Mouse (Mus musculus): Measurements from ENCODE around the gene Lrrc20. TPM values are rescaled to one million over a fixed set of nuclear protein-coding genes. Genes with fewer than 3 reads are reported as not detected.
"Not testable (repeated sequence)": the region's sequence is repeated elsewhere in the genome, so short reads cannot be mapped to it uniquely, and the experiment has no call there.

Gene Lrrc20
- polyA plus RNA-seq, 1 experiment from 2014 or later = 11.7 TPM

DNA sequence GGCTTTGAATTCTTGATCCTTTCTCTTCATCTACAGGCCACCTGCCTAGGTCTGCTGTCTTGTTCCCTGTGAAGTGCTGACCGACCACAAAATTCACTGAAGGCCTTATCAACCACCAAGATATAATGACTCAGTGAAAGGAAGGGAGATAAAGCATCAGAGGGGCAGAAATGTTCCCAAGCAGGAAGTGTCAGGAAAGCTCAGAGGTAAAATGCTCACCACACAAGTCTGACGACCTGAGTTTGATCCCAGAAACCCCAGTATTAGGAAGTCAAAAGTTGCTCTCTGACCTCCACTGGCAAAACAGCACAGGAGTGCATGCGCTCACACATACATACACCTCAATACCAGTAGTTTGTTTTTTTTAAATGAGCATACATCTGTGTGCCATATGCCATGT, 26.8 kb upstream of the Lrrc20 start:
- H3K4me1 ChIP-seq = peaks cover 75% of the 10 kb centered on the region
- 82% methylated on average over 3 of the region's 3 CpGs for WGBS
- ATAC-seq (ENCODE audit: low FRiP score, low read depth) = no peak
- H3K9ac ChIP-seq = no peak overlapping the region
- H3K36me3 ChIP-seq = peaks cover 22% of the 10 kb centered on the region
- no peak overlapping the region for H3K4me2 ChIP-seq (replicated peaks)
- no peaks in the 10 kb centered on the region for H3K9me3 ChIP-seq
- no peaks in the 10 kb centered on the region for H3K27me3 ChIP-seq
- H3K27ac ChIP-seq = no peak overlapping the region
- no peak overlapping the region for H3K4me3 ChIP-seq

DNA sequence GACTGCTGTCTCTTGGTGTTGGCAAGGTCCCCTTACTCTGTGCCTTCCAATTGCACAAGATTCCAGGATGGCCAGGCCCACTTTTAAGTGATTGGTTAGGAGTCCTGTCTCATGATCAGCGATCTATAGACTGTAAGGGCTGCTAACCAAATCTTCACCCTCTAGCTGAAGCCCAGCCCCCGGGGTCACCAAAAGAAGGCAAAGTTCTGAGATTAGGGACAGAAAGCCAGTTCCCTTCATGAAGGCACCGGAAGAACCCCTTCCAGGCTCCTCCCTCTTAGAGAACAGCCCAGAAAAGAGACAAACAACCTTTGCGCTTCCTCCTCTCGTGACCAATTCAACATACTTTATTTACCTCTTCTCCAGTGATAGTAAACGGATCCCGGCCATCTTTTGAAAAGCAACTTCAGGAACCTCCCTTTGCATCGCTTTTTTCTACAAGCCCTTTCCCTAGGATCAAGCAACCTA, 24.1 kb upstream of the Lrrc20 start:
- Histone ChIP-seq H3K27me3 (no peaks in the 10 kb centered on the region), H3K4me1 (peaks cover 49% of the 10 kb centered on the region), H3K9ac (peak overlapping the region; percentile 97), H3K36me3 (peaks cover 22% of the 10 kb centered on the region), H3K4me2 (replicated peaks) (peak overlapping the region; percentile 90), H3K27ac (peak overlapping the region; percentile 69), H3K4me3 (peak overlapping the region; percentile 100), H3K9me3 (no peaks in the 10 kb centered on the region)
- 3% methylated on average over 8 of the region's 8 CpGs for WGBS
- ATAC-seq (ENCODE audit: low FRiP score, low read depth) = no peak

DNA sequence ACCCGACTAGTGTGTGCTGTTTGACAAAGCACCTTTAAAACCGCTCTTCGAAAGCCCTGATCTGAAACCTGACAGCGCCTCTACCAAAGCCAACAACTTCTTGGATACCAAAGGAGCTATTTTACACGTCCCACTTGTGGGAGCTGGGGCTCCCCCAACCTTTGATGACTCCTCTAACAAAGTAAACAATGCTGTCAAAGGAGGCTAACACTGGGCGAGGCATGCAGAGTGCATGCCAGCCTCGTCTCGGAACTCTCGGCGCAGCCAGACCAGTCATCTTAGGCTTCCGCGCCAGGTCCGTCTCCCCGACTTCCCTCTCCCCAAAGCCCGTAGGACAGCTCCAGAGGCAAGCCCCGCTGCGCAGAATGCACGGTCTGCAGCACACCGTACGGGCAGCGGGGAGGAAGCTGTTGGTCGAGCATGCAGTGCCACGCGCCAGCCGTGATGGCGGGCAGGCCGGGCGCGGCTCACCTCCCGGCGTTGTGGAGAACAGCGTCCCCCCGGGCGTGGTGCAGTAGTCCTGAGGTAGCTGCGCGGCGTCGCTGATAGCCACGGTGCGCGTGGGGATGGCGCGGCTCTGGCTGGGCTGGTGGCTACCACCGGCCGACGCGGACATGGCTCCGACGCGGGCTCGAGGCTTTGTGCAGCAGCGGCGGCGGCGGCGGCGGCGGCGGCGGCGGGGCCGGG, 23.5 kb upstream of the Lrrc20 start:
- Histone ChIP-seq H3K36me3 (peaks cover 22% of the 10 kb centered on the region; the same call in 1 of the 2 replicates), H3K27ac (peak overlapping the region; percentile 69), H3K9ac (peak overlapping the region; percentile 97), H3K27me3 (no peaks in the 10 kb centered on the region), H3K4me1 (peaks cover 43% of the 10 kb centered on the region), H3K4me2 (replicated peaks) (peak overlapping the region; percentile 90), H3K4me3 (peak overlapping the region; percentile 100), H3K9me3 (no peaks in the 10 kb centered on the region)
- WGBS = under 1% methylated on average over 53 of the region's 62 CpGs
- peak; percentile 45 for ATAC-seq (ENCODE audit: low FRiP score, low read depth)

DNA sequence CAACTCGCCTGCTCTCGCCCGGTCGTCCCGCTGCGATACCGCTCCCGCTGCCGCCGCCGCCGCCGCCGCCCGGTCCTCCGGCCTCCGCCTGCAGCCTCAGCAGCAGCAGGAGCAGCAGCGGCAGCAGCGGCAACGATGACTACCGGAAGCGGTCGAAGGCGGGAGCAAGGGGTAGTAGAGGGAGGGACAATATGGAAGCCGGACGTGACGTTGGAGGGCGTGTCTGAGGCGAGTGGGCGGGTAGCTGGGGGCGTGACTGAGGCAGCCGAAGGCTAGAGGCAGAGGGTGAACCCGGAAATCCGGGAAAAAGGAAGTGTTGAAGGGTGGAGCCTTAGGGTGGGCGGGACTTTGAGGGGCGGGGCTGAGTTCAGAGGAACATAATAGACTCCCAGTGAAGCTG, 23.0 kb upstream of the Lrrc20 start, which contains the start of gene Eif4ebp2:
Eif4ebp2 (minus strand) TSS at position 17 of the 400 bp plus-strand sequence.
- Histone ChIP-seq H3K36me3 (peaks cover 18% of the 10 kb centered on the region; the same call in 1 of the 2 replicates), H3K4me3 (peak within 1 kb of the TSS; percentile 100), H3K9me3 (no peaks in the 10 kb centered on the region), H3K4me1 (peaks cover 38% of the 10 kb centered on the region), H3K4me2 (replicated peaks) (peak within 1 kb of the TSS; percentile 90), H3K27ac (peak within 1 kb of the TSS; percentile 69), H3K27me3 (no peaks in the 10 kb centered on the region), H3K9ac (peak within 1 kb of the TSS; percentile 97)
- peak; percentile 99 for ATAC-seq (ENCODE audit: low FRiP score, low read depth)
- WGBS = under 1% methylated on average over 32 of the region's 36 CpGs

DNA sequence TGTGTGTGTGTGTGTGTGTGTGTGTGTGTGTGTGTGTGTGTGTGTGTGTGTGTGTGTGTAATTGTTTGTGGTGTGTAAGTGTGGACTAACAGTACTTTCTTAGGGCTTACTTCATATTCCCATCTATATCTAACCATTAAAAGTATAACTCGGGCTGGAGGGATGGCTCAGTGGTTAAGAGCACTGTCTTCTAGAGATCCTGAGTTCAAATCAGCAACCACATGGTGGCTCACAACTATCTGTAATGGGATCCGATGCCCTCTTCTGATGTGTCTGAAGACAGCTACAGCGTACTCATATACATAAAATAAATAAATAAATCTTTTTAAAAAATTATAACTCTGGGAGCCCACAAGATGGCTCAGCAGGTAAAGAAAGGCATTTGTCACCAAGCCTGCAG, 22.4 kb upstream of the Lrrc20 start:
- Histone ChIP-seq H3K36me3 (peaks cover 13% of the 10 kb centered on the region; the same call in 1 of the 2 replicates), H3K4me1 (peaks cover 32% of the 10 kb centered on the region), H3K4me2 (replicated peaks) (peak overlapping the region; percentile 90; the same call in 1 of the 2 replicates)
- WGBS = 82% methylated on average over 3 of the region's 3 CpGs
- H3K27me3 ChIP-seq; H3K9me3 ChIP-seq; H3K27ac ChIP-seq; H3K4me3 ChIP-seq; H3K9ac ChIP-seq; ATAC-seq (ENCODE audit: low FRiP score, low read depth): not testable (repeated sequence)

DNA sequence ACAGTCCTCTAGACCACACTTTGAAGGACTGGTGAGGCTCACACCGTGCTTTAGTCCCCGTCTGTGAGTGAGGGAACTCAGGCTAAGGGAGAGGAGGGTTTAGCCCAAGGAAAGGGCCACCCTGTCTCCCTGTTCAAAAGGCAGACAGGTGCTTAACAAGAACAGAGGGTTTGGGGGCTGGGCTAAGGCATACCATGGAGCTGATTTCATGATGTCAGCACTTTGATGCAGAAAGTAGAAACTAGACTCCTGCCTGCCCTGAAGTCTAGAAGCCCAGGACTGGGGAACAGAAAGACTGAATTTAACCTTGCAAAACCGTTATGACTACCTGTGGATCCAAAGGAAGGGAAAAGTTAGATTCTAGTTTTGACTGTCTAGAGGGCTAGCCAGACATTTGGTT, 18.4 kb upstream of the Lrrc20 start:
- no peak overlapping the region for H3K4me3 ChIP-seq
- no peaks in the 10 kb centered on the region for H3K36me3 ChIP-seq
- H3K9me3 ChIP-seq = no peaks in the 10 kb centered on the region
- WGBS = 50% methylated on average over 3 of the region's 3 CpGs
- no peak for ATAC-seq (ENCODE audit: low FRiP score, low read depth)
- no peak overlapping the region for H3K4me2 ChIP-seq (replicated peaks)
- H3K9ac ChIP-seq = no peak overlapping the region
- no peaks in the 10 kb centered on the region for H3K27me3 ChIP-seq
- H3K4me1 ChIP-seq = no peaks in the 10 kb centered on the region
- no peak overlapping the region for H3K27ac ChIP-seq

DNA sequence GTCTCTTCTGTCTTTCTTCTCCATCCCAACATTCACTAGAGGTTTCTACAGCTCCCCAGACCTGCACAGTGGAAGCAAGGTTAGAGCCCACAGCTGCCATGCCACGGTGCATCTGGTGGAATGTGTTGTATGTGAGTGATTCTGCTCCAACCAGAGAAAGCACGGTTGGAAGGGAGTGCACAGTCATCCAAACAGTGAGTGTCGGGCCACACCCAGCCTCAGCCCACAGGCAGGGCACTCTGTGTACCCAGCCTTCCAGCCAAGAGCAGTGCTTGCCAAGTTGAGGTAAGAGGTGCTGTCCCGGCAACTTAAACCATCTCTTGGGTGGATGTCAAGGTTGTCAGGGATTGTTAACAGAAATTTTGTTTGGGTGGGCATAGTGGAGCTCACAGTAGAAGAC, 10.6 kb upstream of the Lrrc20 start:
- ATAC-seq (ENCODE audit: low FRiP score, low read depth) = no peak
- H3K4me1 ChIP-seq = no peaks in the 10 kb centered on the region
- H3K9me3 ChIP-seq = peaks cover 4% of the 10 kb centered on the region; the same call in 1 of the 2 replicates
- no peak overlapping the region for H3K4me2 ChIP-seq (replicated peaks)
- no peaks in the 10 kb centered on the region for H3K27me3 ChIP-seq
- no peak overlapping the region for H3K4me3 ChIP-seq
- H3K36me3 ChIP-seq = no peaks in the 10 kb centered on the region
- 75% methylated on average over 4 of the region's 4 CpGs for WGBS
- no peak overlapping the region for H3K27ac ChIP-seq
- no peak overlapping the region for H3K9ac ChIP-seq

DNA sequence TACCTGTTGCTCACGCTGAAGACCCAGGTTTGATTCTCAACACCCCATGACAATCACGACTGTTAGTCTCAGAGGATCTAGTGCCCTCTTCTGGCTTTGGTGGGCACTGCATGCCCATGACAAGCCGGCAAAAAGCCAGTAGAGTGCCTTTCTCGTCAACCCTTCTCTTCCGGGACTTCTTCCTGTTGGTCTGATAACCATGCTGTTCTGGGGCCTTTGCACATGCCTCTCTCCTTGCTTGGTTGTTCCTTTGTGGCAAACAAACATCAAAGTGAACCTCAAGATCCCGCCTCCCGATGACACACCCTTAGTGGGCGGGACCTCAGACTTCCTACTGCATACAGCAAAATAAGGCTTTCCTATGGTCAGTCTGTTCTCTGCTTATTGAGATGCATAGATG, 9.4 kb upstream of the Lrrc20 start:
- ATAC-seq (ENCODE audit: low FRiP score, low read depth) = no peak
- H3K27me3 ChIP-seq = no peaks in the 10 kb centered on the region
- no peak overlapping the region for H3K4me3 ChIP-seq
- H3K9me3 ChIP-seq = peaks cover 4% of the 10 kb centered on the region; the same call in 1 of the 2 replicates
- H3K4me2 ChIP-seq (replicated peaks) = no peak overlapping the region
- no peaks in the 10 kb centered on the region for H3K4me1 ChIP-seq
- no peaks in the 10 kb centered on the region for H3K36me3 ChIP-seq
- 67% methylated on average over 8 of the region's 8 CpGs for WGBS
- no peak overlapping the region for H3K27ac ChIP-seq
- H3K9ac ChIP-seq = no peak overlapping the region

DNA sequence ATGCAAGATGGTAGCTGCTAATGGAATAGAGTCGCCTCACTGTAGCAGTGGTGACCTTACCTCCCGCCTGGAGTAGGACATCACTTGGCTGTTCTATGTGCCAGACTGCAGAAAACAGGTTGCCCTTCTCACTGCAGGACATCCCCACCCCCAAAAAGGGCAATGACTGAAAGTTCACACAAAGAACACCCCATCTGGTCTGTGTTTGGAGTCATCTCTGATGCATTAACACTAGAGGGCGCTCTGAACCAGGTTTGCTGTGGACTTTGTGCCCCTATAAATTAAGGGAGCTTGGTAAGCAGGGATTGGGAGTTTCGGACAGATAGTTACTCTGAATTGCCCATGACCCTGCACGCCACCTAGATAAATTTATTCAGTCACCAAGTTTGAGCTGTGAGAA, 8.7 kb upstream of the Lrrc20 start:
- Histone ChIP-seq H3K4me1 (no peaks in the 10 kb centered on the region), H3K27me3 (no peaks in the 10 kb centered on the region), H3K4me3 (no peak overlapping the region), H3K36me3 (no peaks in the 10 kb centered on the region), H3K4me2 (replicated peaks) (no peak overlapping the region), H3K27ac (no peak overlapping the region), H3K9me3 (peaks cover 4% of the 10 kb centered on the region; the same call in 1 of the 2 replicates), H3K9ac (no peak overlapping the region)
- no peak for ATAC-seq (ENCODE audit: low FRiP score, low read depth)
- 27% methylated on average over 5 of the region's 5 CpGs for WGBS

DNA sequence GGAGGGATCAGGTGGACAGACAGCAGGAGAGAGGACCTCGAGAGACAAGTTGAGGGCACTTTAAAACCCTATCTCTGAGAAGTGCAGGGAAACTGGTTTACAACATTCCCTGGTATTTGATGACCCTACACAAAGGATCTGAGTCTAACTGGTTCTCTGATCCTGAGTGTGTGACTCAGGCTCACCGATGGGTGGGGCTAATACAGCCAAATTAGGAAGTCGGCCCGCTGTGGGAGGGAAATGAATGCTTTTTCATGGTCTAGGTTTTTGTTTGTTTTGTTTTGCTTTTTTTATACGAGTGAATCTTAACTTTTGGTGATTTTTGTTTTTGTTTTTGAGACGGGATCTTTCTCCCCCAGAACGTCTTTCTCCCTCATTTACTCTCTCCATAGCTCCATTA, 6.7 kb upstream of the Lrrc20 start:
- no peak for ATAC-seq (ENCODE audit: low FRiP score, low read depth)
- WGBS = 61% methylated on average over 7 of the region's 7 CpGs
- Histone ChIP-seq H3K27me3 (no peaks in the 10 kb centered on the region), H3K4me1 (no peaks in the 10 kb centered on the region), H3K36me3 (no peaks in the 10 kb centered on the region), H3K4me2 (replicated peaks) (no peak overlapping the region), H3K9me3 (peaks cover 4% of the 10 kb centered on the region; the same call in 1 of the 2 replicates), H3K9ac (no peak overlapping the region), H3K4me3 (no peak overlapping the region), H3K27ac (no peak overlapping the region)

DNA sequence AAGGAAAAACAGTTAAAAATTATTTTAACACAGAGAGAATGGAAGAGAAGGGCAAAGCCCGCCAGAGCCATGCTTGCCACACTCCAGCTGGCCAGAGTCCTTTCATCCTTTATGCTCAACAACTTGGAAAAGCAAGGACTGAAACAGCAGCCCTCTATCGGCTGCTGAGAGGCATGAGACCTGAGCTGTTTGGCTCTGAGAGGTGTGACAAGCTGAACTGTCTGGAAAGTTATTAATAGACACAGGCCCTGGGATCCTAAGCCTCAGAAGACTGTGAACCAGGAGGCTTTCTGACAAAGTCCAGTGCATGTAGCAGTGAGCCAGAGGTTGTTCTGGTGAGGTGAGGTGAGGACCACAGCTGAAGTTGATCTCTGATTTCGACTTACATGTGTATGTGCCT, 2.0 kb upstream of the Lrrc20 start:
- H3K27me3 ChIP-seq = no peaks in the 10 kb centered on the region
- H3K4me1 ChIP-seq = peaks cover 20% of the 10 kb centered on the region; the same call in 1 of the 2 replicates
- 70% methylated on average over 3 of the region's 3 CpGs for WGBS
- H3K4me3 ChIP-seq = no peak overlapping the region
- H3K27ac ChIP-seq = no peak overlapping the region
- H3K4me2 ChIP-seq (replicated peaks) = no peak overlapping the region
- no peak for ATAC-seq (ENCODE audit: low FRiP score, low read depth)
- H3K36me3 ChIP-seq = no peaks in the 10 kb centered on the region
- no peaks in the 10 kb centered on the region for H3K9me3 ChIP-seq
- no peak overlapping the region for H3K9ac ChIP-seq

DNA sequence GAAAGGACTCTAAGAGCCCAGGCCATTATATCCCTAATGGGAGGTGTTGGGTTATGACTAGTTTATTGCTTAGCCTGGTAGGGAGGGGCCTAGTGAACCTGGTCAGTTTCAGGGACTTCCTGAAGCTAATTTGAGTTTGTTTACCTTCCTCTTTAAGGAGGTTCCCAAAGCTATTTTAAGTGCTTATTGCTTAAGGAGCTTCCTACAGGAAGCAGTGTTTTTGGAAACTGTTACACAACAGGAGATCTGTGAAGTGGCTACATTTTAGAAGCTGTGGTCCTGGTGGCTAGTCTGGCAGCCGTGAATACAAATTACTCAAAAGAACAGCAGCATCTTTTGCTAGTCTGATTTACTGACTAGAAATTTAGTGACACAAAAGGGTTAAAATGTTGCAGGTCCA, 1.3 kb upstream of the Lrrc20 start:
- H3K27ac ChIP-seq = no peak overlapping the region
- no peaks in the 10 kb centered on the region for H3K36me3 ChIP-seq
- peaks cover 20% of the 10 kb centered on the region; the same call in 1 of the 2 replicates for H3K4me1 ChIP-seq
- WGBS = 70% methylated on average over 1 of the region's 1 CpGs
- no peak overlapping the region for H3K4me2 ChIP-seq (replicated peaks)
- no peaks in the 10 kb centered on the region for H3K9me3 ChIP-seq
- no peak overlapping the region for H3K4me3 ChIP-seq
- no peak for ATAC-seq (ENCODE audit: low FRiP score, low read depth)
- no peak overlapping the region for H3K9ac ChIP-seq
- no peaks in the 10 kb centered on the region for H3K27me3 ChIP-seq
